12 mouse cellular contexts compared by ENCODE assay signal in genomic region chr8:82401059-82401458, GRCm38 (mm10). TPM values are rescaled to one million over a fixed set of nuclear protein-coding genes. Genes with fewer than 3 reads are reported as not detected.
DNase-seq lines count a peak whose midpoint lies in the region; ATAC-seq and TF ChIP-seq lines count a peak whose summit lies in the region.
"Had no signal": no experiment of that assay in that cellular context is flagged by ENCODE, and none has a peak within 500 bp of the region (broad histone marks: within the 10 kb centered on the region; RNA-seq: fewer than 3 reads in every experiment).

No protein-coding gene starts in this region.

- no peak overlapping the region for H3K9ac ChIP-seq in lung, embryonic 14.5 days
- no peak overlapping the region for H3K9ac ChIP-seq in intestine, embryonic 14.5 days (ENCODE audit: low read length)
- H3K9ac ChIP-seq in stomach, embryonic 14.5 days (replicated peaks; ENCODE audit: low read depth, low read length) = no peak overlapping the region
- no peak overlapping the region for H3K9ac ChIP-seq in midbrain, embryonic 16.5 days (ENCODE audit: low read depth, low read length)
- H3K9ac ChIP-seq: hindbrain, embryonic 15.5 days; limb, embryonic 15.5 days had no signal

- 32% methylated on average over 2 of the region's 2 CpGs for WGBS in lung, embryonic 14.5 days
- WGBS in intestine, embryonic 14.5 days = 37% methylated on average over 2 of the region's 2 CpGs
- WGBS in stomach, embryonic 14.5 days = 46% methylated on average over 2 of the region's 2 CpGs
- 73% methylated on average over 2 of the region's 2 CpGs for WGBS in midbrain, embryonic 16.5 days

- H3K4me3 ChIP-seq in lung, embryonic 14.5 days (ENCODE audit: low read depth, low read length) = peak overlapping the region; percentile 46
- peak overlapping the region; percentile 44 for H3K4me3 ChIP-seq in intestine, embryonic 14.5 days (ENCODE audit: low read depth, low read length)
- no peak overlapping the region for H3K4me3 ChIP-seq in stomach, embryonic 14.5 days (ENCODE audit: low read depth, low read length)
- H3K4me3 ChIP-seq in midbrain, embryonic 16.5 days (ENCODE audit: low read depth, low read length) = no peak overlapping the region
- H3K4me3 ChIP-seq: myocyte had no signal

- ATAC-seq in lung, embryonic 14.5 days (ENCODE audit: insufficient read depth) = no peak
- ATAC-seq in intestine, embryonic 14.5 days (replicated peaks; ENCODE audit: low FRiP score, low TSS enrichment, low read depth) = no peak
- no peak for ATAC-seq in stomach, embryonic 14.5 days (ENCODE audit: insufficient number of reproducible peaks, insufficient read depth, low FRiP score, low read depth)
- ATAC-seq in midbrain, embryonic 16.5 days = no peak

- no peak for TF ChIP-seq CTCF in lung, embryonic 14.5 days (IDR thresholded peaks at IDR 0.05; ENCODE audit: low read depth)

- H3K4me2 ChIP-seq in lung, embryonic 14.5 days = peak overlapping the region; percentile 73
- peak overlapping the region; percentile 63 for H3K4me2 ChIP-seq in intestine, embryonic 14.5 days (ENCODE audit: low read length)
- H3K4me2 ChIP-seq in stomach, embryonic 14.5 days (replicated peaks; ENCODE audit: low read depth, low read length) = peak overlapping the region; percentile 82
- H3K4me2 ChIP-seq in midbrain, embryonic 16.5 days (ENCODE audit: low read length) = no peak overlapping the region

- H3K4me1 ChIP-seq in lung, embryonic 14.5 days (ENCODE audit: insufficient read depth) = 0 out of 2 replicates have a peak, but pooled peaks cover 5% of the 10 kb centered on the region
- peaks cover 14% of the 10 kb centered on the region for H3K4me1 ChIP-seq in intestine, embryonic 14.5 days (replicated peaks; ENCODE audit: control insufficient read depth, insufficient read depth, low read length)
- H3K4me1 ChIP-seq in stomach, embryonic 14.5 days (ENCODE audit: control insufficient read depth, insufficient read depth, low read length) = peaks cover 10% of the 10 kb centered on the region; the same call in 1 of the 2 replicates
- H3K4me1 ChIP-seq in midbrain, embryonic 16.5 days (ENCODE audit: control insufficient read depth, insufficient read depth, low read length) = peaks cover 9% of the 10 kb centered on the region

- no peak overlapping the region for H3K27ac ChIP-seq in lung, embryonic 14.5 days (ENCODE audit: low read depth)
- H3K27ac ChIP-seq in intestine, embryonic 14.5 days (ENCODE audit: low read depth) = no peak overlapping the region
- H3K27ac ChIP-seq in stomach, embryonic 14.5 days (ENCODE audit: low read length) = no peak overlapping the region
- H3K27ac ChIP-seq in midbrain, embryonic 16.5 days (ENCODE audit: low read length) = no peak overlapping the region
- H3K27ac ChIP-seq: hindbrain, embryonic 15.5 days; limb, embryonic 15.5 days had no signal

- H3K27me3 ChIP-seq in lung, embryonic 14.5 days (ENCODE audit: insufficient read depth, low read length) = no peaks in the 10 kb centered on the region
- no peaks in the 10 kb centered on the region for H3K27me3 ChIP-seq in intestine, embryonic 14.5 days (replicated peaks; ENCODE audit: control insufficient read depth, insufficient read depth, low read length)
- H3K27me3 ChIP-seq in stomach, embryonic 14.5 days (ENCODE audit: control insufficient read depth, insufficient read depth, low read length) = no peaks in the 10 kb centered on the region
- peaks cover 6% of the 10 kb centered on the region; the same call in 1 of the 2 replicates for H3K27me3 ChIP-seq in midbrain, embryonic 16.5 days (ENCODE audit: control insufficient read depth, insufficient read depth, low read depth, low read length)
- H3K27me3 ChIP-seq: limb, embryonic 15.5 days had no signal

- no peaks in the 10 kb centered on the region for H3K36me3 ChIP-seq in lung, embryonic 14.5 days (ENCODE audit: insufficient read depth)
- H3K36me3 ChIP-seq in intestine, embryonic 14.5 days (ENCODE audit: control insufficient read depth, insufficient read depth, low read length) = no peaks in the 10 kb centered on the region
- H3K36me3 ChIP-seq in stomach, embryonic 14.5 days (ENCODE audit: control insufficient read depth, insufficient read depth, low read length) = no peaks in the 10 kb centered on the region
- H3K36me3 ChIP-seq in midbrain, embryonic 16.5 days (ENCODE audit: control insufficient read depth, insufficient read depth, low read length) = no peaks in the 10 kb centered on the region
- H3K36me3 ChIP-seq: hindbrain, embryonic 15.5 days; limb, embryonic 15.5 days had no signal

- H3K9me3 ChIP-seq in lung, embryonic 14.5 days (ENCODE audit: low read depth, low read length) = no peaks in the 10 kb centered on the region
- no peaks in the 10 kb centered on the region for H3K9me3 ChIP-seq in intestine, embryonic 14.5 days (ENCODE audit: control insufficient read depth, low read length)
- H3K9me3 ChIP-seq in stomach, embryonic 14.5 days (ENCODE audit: control insufficient read depth, low read depth, low read length) = no peaks in the 10 kb centered on the region
- no peaks in the 10 kb centered on the region for H3K9me3 ChIP-seq in midbrain, embryonic 16.5 days (replicated peaks; ENCODE audit: control insufficient read depth, low read length, poor library complexity, severe bottlenecking)
- H3K9me3 ChIP-seq: hindbrain, embryonic 15.5 days; limb, embryonic 15.5 days had no signal

- intact Hi-C loops in heart, postnatal 14 days (cut with DNase I) = no loop called here

- DNase-seq in heart, adult 18-20 months = peak; percentile 21 to 60
- DNase-seq in heart, postnatal 14 days = no peak
- DNase-seq in lung, embryonic 14.5 days = peak; percentile 13
- no peak for DNase-seq in lung, postnatal 36 days
- no peak for DNase-seq in intestine, embryonic 14.5 days (ENCODE audit: low spot score)
- no peak for DNase-seq in adrenal gland, postnatal 14 days
- DNase-seq: adrenal gland, postnatal 10 days had no signal

RNA-seq across cellular contexts. Expression of gene Il15, which starts 2.0 kb away (rescaled TPM):
- 10 to 100 TPM; 38.4 to 48.3 TPM for total RNA-seq in heart, adult 18-20 months (2021)
- 10 to 100 TPM; 18.5 to 22.2 TPM for total RNA-seq in heart, postnatal 14 days (2021)
- 10.3 and 12.8 TPM in 2 replicates for polyA plus RNA-seq in lung, embryonic 14.5 days (2014; fragmentation: Nextera tagmentation; extraction: Ambion mirVana)
- polyA plus RNA-seq in intestine, embryonic 14.5 days (2014; fragmentation: Nextera tagmentation; extraction: Ambion mirVana) = 12.2 and 13.8 TPM in 2 replicates
- polyA plus RNA-seq in stomach, embryonic 14.5 days (2014; fragmentation: Nextera tagmentation; extraction: Ambion mirVana) = 3.4 and 3.8 TPM in 2 replicates
- 9.4 and 10.4 TPM in 2 replicates for total RNA-seq in adrenal gland, postnatal 14 days (2021)
- polyA plus RNA-seq in midbrain, embryonic 16.5 days (2015; fragmentation: Nextera tagmentation; extraction: Ambion mirVana) = 1.1 TPM in 2 replicates

Comparison
In these comparisons a context has a peak if more than half of its experiments do, and no peak if none do; other contexts are left out.
1. DNase-seq: peak in heart, adult 18-20 months (2 of 2) and lung, embryonic 14.5 days (single experiment); none in heart, postnatal 14 days (0 of 2), lung, postnatal 36 days (single experiment), intestine, embryonic 14.5 days (single experiment) and adrenal gland, postnatal 14 days (single experiment).
2. H3K4me3 ChIP-seq: peak in lung, embryonic 14.5 days (single experiment) and intestine, embryonic 14.5 days (single experiment); none in stomach, embryonic 14.5 days (single experiment) and midbrain, embryonic 16.5 days (single experiment).